Mouse (Mus musculus): Measurements from ENCODE around the gene Ambra1.

- TF ChIP-seq CTCF (IDR thresholded peaks at IDR 0.05; ENCODE audit: extremely low read depth, insufficient read depth, low read length) (no peak), POLR2A (IDR thresholded peaks at IDR 0.05; ENCODE audit: extremely low read depth, insufficient read depth, low read length) (peak; percentile 81)
These were observed 19.4 kb upstream of the Ambra1 start, which contains the start of the genes Atg13 and Harbi1 for GRCm38 (mm10) chr2:91710272-91711234.
